8 mouse cellular contexts compared by ENCODE assay signal in genomic region chr2:34025715-34026360, GRCm38 (mm10).
DNase-seq lines count a peak whose midpoint lies in the region; ATAC-seq and TF ChIP-seq lines count a peak whose summit lies in the region.

No protein-coding gene starts in this region.

- no peaks in the 10 kb centered on the region for H3K27me3 ChIP-seq in limb, embryonic 11.5 days (ENCODE audit: control insufficient read depth, insufficient read depth, low read length)
- 0 out of 2 replicates have a peak, but pooled peaks cover 6% of the 10 kb centered on the region for H3K27me3 ChIP-seq in limb, embryonic 10.5 days (ENCODE audit: low read depth, poor library complexity, severe bottlenecking)
- no peaks in the 10 kb centered on the region for H3K27me3 ChIP-seq in ES-Bruce4 (ENCODE audit: control insufficient read depth, insufficient read depth, low read length, poor library complexity, severe bottlenecking)
- no peaks in the 10 kb centered on the region for H3K27me3 ChIP-seq in liver, postnatal 0 days (ENCODE audit: insufficient read depth, low read length)
- H3K27me3 ChIP-seq in forebrain, embryonic 12.5 days: peaks cover 21% of the 10 kb centered on the region

- 73% methylated on average over 10 of the region's 10 CpGs for WGBS in limb, embryonic 11.5 days
- 68% methylated on average over 10 of the region's 10 CpGs for WGBS in limb, embryonic 10.5 days
- WGBS in liver, postnatal 0 days (ENCODE audit: insufficient replicate concordance): 52% methylated on average over 10 of the region's 10 CpGs
- 72% methylated on average over 10 of the region's 10 CpGs for WGBS in forebrain, embryonic 12.5 days

- H3K4me3 ChIP-seq in limb, embryonic 11.5 days (ENCODE audit: low read depth, low read length): no peak overlapping the region
- H3K4me3 ChIP-seq in limb, embryonic 10.5 days: no peak overlapping the region
- no peak overlapping the region for H3K4me3 ChIP-seq in ES-Bruce4 (ENCODE audit: low read depth, low read length)
- H3K4me3 ChIP-seq in cortical plate, adult 2 months (ENCODE audit: insufficient read depth, low read length): no peak overlapping the region
- H3K4me3 ChIP-seq in liver, postnatal 0 days (ENCODE audit: low read depth, low read length): no peak overlapping the region
- H3K4me3 ChIP-seq in forebrain, embryonic 12.5 days (replicated peaks): no peak overlapping the region

- H3K27ac ChIP-seq in limb, embryonic 11.5 days (replicated peaks; ENCODE audit: low read depth, low read length): no peak overlapping the region
- no peak overlapping the region for H3K27ac ChIP-seq in limb, embryonic 10.5 days
- H3K27ac ChIP-seq in ES-Bruce4 (ENCODE audit: insufficient read depth, low read length): no peak overlapping the region
- no peak overlapping the region for H3K27ac ChIP-seq in cortical plate, adult 2 months (ENCODE audit: insufficient read depth, low read length)
- H3K27ac ChIP-seq in liver, postnatal 0 days (ENCODE audit: low read depth): no peak overlapping the region
- H3K27ac ChIP-seq in forebrain, embryonic 12.5 days: no peak overlapping the region

- peak; percentile 8 for TF ChIP-seq CTCF in ES-Bruce4 (IDR thresholded peaks at IDR 0.05; ENCODE audit: low read depth, low read length)
- TF ChIP-seq CTCF in cortical plate, adult 2 months (IDR thresholded peaks at IDR 0.05; ENCODE audit: extremely low read depth, insufficient read depth, low read length): peak; percentile 46
- peak; percentile 64 for TF ChIP-seq CTCF in liver, postnatal 0 days (IDR thresholded peaks at IDR 0.05; ENCODE audit: low read depth)

- no peak overlapping the region for H3K4me2 ChIP-seq in limb, embryonic 11.5 days (ENCODE audit: low read depth, severe bottlenecking)
- H3K4me2 ChIP-seq in liver, postnatal 0 days (ENCODE audit: low read depth, low read length): no peak overlapping the region
- H3K4me2 ChIP-seq in forebrain, embryonic 12.5 days: no peak overlapping the region

- H3K9ac ChIP-seq in limb, embryonic 11.5 days (ENCODE audit: low read length): no peak overlapping the region
- no peak overlapping the region for H3K9ac ChIP-seq in ES-Bruce4 (ENCODE audit: low read depth, poor library complexity, severe bottlenecking)
- H3K9ac ChIP-seq in liver, postnatal 0 days (replicated peaks): no peak overlapping the region
- H3K9ac ChIP-seq in forebrain, embryonic 12.5 days: no peak overlapping the region

- no peak for TF ChIP-seq EP300 in ES-Bruce4 (IDR thresholded peaks at IDR 0.05; ENCODE audit: insufficient read depth, low read depth, low read length)
- TF ChIP-seq EP300 in liver, postnatal 0 days (IDR thresholded peaks at IDR 0.05; ENCODE audit: low read depth): no peak

- no peak; the same call in 1 of the 2 replicates for ATAC-seq in limb, embryonic 11.5 days (ENCODE audit: insufficient number of reproducible peaks, low FRiP score, low TSS enrichment, low read depth)
- ATAC-seq in liver, postnatal 0 days: no peak
- no peak for ATAC-seq in forebrain, embryonic 12.5 days (ENCODE audit: low FRiP score)

- H3K4me1 ChIP-seq in limb, embryonic 11.5 days (ENCODE audit: control insufficient read depth, insufficient read depth, low read length): peaks cover 14% of the 10 kb centered on the region
- H3K4me1 ChIP-seq in limb, embryonic 10.5 days: peaks cover 30% of the 10 kb centered on the region
- H3K4me1 ChIP-seq in ES-Bruce4 (ENCODE audit: control insufficient read depth, insufficient read depth, low read length): no peaks in the 10 kb centered on the region
- 0 out of 2 replicates have a peak, but pooled peaks cover 1% of the 10 kb centered on the region for H3K4me1 ChIP-seq in cortical plate, adult 2 months (ENCODE audit: control insufficient read depth, insufficient read depth, low read length)
- H3K4me1 ChIP-seq in liver, postnatal 0 days (ENCODE audit: insufficient read depth): no peaks in the 10 kb centered on the region
- H3K4me1 ChIP-seq in forebrain, embryonic 12.5 days: peaks cover 17% of the 10 kb centered on the region

- peak; percentile 41 for DNase-seq in limb, embryonic 11.5 days (ENCODE audit: low spot score)
- no peak for DNase-seq in limb, embryonic 10.5 days (ENCODE audit: low spot score)
- peak; percentile 82 for DNase-seq in ZHBTc4 (ENCODE audit: low read depth, low spot score)
- peak; percentile 62 for DNase-seq in liver, postnatal 0 days
- DNase-seq in thymus, postnatal 14 days: peak; percentile 29

- H3K36me3 ChIP-seq in limb, embryonic 11.5 days (ENCODE audit: control insufficient read depth, insufficient read depth, low read length): no peaks in the 10 kb centered on the region
- H3K36me3 ChIP-seq in limb, embryonic 10.5 days: no peaks in the 10 kb centered on the region
- no peaks in the 10 kb centered on the region for H3K36me3 ChIP-seq in ES-Bruce4 (ENCODE audit: control insufficient read depth, insufficient read depth, low read length, poor library complexity, severe bottlenecking)
- H3K36me3 ChIP-seq in liver, postnatal 0 days (replicated peaks; ENCODE audit: insufficient read depth, low read length): no peaks in the 10 kb centered on the region
- no peaks in the 10 kb centered on the region for H3K36me3 ChIP-seq in forebrain, embryonic 12.5 days (replicated peaks)

- TF ChIP-seq POLR2A in ES-Bruce4 (IDR thresholded peaks at IDR 0.05; ENCODE audit: insufficient read depth, low read length): no peak
- no peak for TF ChIP-seq POLR2A in cortical plate, adult 2 months (IDR thresholded peaks at IDR 0.05; ENCODE audit: extremely low read depth, insufficient read depth, low read length)

- no peaks in the 10 kb centered on the region for H3K9me3 ChIP-seq in limb, embryonic 11.5 days (ENCODE audit: control insufficient read depth, low read length)
- H3K9me3 ChIP-seq in limb, embryonic 10.5 days (replicated peaks): peaks cover 5% of the 10 kb centered on the region; the same call in 1 of the 2 replicates
- H3K9me3 ChIP-seq in ES-Bruce4 (replicated peaks; ENCODE audit: control insufficient read depth, insufficient read depth, low read length, poor library complexity, severe bottlenecking): no peaks in the 10 kb centered on the region
- H3K9me3 ChIP-seq in liver, postnatal 0 days (ENCODE audit: low read length): no peaks in the 10 kb centered on the region
- no peaks in the 10 kb centered on the region; the same call in 1 of the 2 replicates for H3K9me3 ChIP-seq in forebrain, embryonic 12.5 days

Comparison
In these comparisons a context has a peak if more than half of its experiments do, and no peak if none do; other contexts are left out.
1. CTCF ChIP-seq: peak in every context shown above with its lines; median percentile 64 in liver, postnatal 0 days; 46 in cortical plate, adult 2 months; 8 in ES-Bruce4.